Comparison of ENCODE assay signal across 8 mouse cellular contexts in the genomic region with DNA sequence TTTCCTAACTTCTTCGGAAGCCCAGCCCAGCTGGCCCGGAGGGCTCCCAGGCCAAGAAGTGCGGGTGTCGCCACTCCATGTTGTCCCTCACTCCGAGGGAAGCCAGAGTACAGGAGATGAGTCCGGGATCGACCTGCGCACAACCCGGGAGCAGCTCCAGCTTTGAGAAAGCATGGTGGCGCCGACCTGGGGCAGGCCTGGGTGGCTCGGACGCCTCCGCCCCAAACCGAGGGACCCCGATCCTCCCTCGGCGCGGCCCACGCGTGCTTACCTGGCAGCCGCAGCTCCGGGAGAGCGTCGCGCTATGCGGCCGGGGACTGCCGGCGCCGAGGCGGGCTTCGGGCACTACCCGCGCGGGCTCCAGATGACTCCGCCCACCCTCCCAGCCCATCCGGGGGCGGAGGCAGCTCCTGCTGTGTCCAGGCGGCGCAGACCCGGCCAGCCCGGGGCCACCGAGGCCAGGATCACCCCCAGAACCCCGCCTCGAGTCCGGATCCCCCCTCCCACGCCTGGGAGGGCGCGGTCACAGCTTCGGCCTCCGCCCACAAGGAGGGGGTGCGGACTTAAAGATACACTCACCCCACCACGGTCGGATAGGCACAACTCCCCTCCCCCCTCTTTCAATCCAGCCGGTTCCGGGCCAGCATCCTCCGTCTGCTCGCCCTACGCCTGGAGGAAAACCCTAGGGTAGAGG. TPM values are rescaled to one million over a fixed set of nuclear protein-coding genes. Genes with fewer than 3 reads are reported as not detected.
DNase-seq lines count a peak whose midpoint lies in the region; ATAC-seq lines count a peak whose summit lies in the region.

A gene (minus strand): TSS at position 510 of the 694 bp plus-strand sequence.

- H3K4me2 ChIP-seq in lung, embryonic 16.5 days (ENCODE audit: low read depth, low read length): peak within 1 kb of the TSS; percentile 90

- H3K9ac ChIP-seq in lung, embryonic 16.5 days (ENCODE audit: low read length): peak within 1 kb of the TSS; percentile 80

- DNase-seq in T-cell, adult 2 months (ENCODE audit: low spot score): peak; percentile 11
- peak; percentile 70 to 72 for DNase-seq in cerebellum, adult 18-20 months
- peak; percentile 79 for DNase-seq in forelimb bud, embryonic 11.5 days (ENCODE audit: low read depth, low spot score)
- DNase-seq in heart, postnatal 4 days: peak; percentile 84
- DNase-seq in layer of hippocampus, adult 9-11 months: peak; percentile 84
- peak; percentile 82 for DNase-seq in retina, embryonic 14.5 days (ENCODE audit: low spot score)

- no peaks in the 10 kb centered on the region for H3K27me3 ChIP-seq in lung, embryonic 16.5 days (ENCODE audit: control insufficient read depth, insufficient read depth, low read depth, low read length)

- H3K36me3 ChIP-seq in lung, embryonic 16.5 days (ENCODE audit: control insufficient read depth, insufficient read depth, low read length): no peaks in the 10 kb centered on the region

- H3K27ac ChIP-seq in lung, embryonic 16.5 days (ENCODE audit: low read length): peak within 1 kb of the TSS; percentile 64

- H3K9me3 ChIP-seq in lung, embryonic 16.5 days (ENCODE audit: control insufficient read depth, low read length): no peaks in the 10 kb centered on the region

- peak; percentile 82 for ATAC-seq in lung, embryonic 16.5 days (ENCODE audit: low read depth)
- no peak for ATAC-seq in inflammation-experienced regulatory T-cells, adult 6 months

- 0% methylated on average over 46 of the region's 60 CpGs for WGBS in lung, embryonic 16.5 days

- peaks cover 51% of the 10 kb centered on the region for H3K4me1 ChIP-seq in lung, embryonic 16.5 days (replicated peaks; ENCODE audit: control insufficient read depth, insufficient read depth, low read length)

- H3K4me3 ChIP-seq in lung, embryonic 16.5 days (ENCODE audit: low read length): peak within 1 kb of the TSS; percentile 81

RNA-seq across cellular contexts. Expression of the gene that starts here (rescaled TPM):
- 10 to 100 TPM; 38.1 to 38.9 TPM for total RNA-seq in heart, postnatal 4 days (2021)
- polyA plus RNA-seq in lung, embryonic 16.5 days (2015; fragmentation: Nextera tagmentation; extraction: Ambion mirVana): 49.4 and 49.9 TPM in 2 replicates
- polyA plus RNA-seq in inflammation-experienced regulatory T-cells, adult 6 months (2017; shearing (Covaris generic)): 1 to 10 TPM in 1 of 3 experiments, not detected in 2; 1.0 TPM

Comparison
In these comparisons a context has a peak if more than half of its experiments do, and no peak if none do; other contexts are left out.
1. RNA of the gene that starts here (polyA plus RNA-seq): 49.4 to 49.9 TPM in lung, embryonic 16.5 days; 1.0 TPM in inflammation-experienced regulatory T-cells, adult 6 months; every median in the first group is over 10 times any median in the second.
2. DNase-seq: peak in every context shown above with its lines; median percentile 84 in heart, postnatal 4 days; 84 in layer of hippocampus, adult 9-11 months; 82 in retina, embryonic 14.5 days; 79 in forelimb bud, embryonic 11.5 days; 71 in cerebellum, adult 18-20 months; 11 in T-cell, adult 2 months.